Mouse (Mus musculus) left cerebral cortex, adult 6 months (tissue): ENCODE measurements around the gene Olfr1396. TPM values are rescaled to one million over a fixed set of nuclear protein-coding genes. Genes with fewer than 3 reads are reported as not detected.

Source experiments
- long read RNA-seq, 2 experiments: library from polyadenylated mRNA; unstranded; transcript quantifications; one replicate each; pipeline ENCODE4 v2.0.0; 2019 to 2020
- polyA plus RNA-seq: library from polyadenylated mRNA; unstranded; fragments of <200 nt; fragmentation: Nextera tagmentation; gene quantifications from 2 replicates; pipeline ENCODE4 v1.2.3, GENCODE M21; 2021

Gene Olfr1396
- polyA plus RNA-seq: not detected in 2 replicates
- long read RNA-seq, experiment 1: 0 reads
- long read RNA-seq, experiment 2: 0 reads

GRCm38 (mm10) chr11:49114774-49115173, at the start of gene Olfr1396:
Gene Olfr1396 (minus strand): TSS chr11:49114874.

GRCm38 (mm10) chr11:49154077-49154476, 39.4 kb upstream of the Olfr1396 start, which contains the start of gene Olfr1394:
Gene Olfr1394 (plus strand): TSS chr11:49154377.

GRCm38 (mm10) chr11:49141974-49142373, 27.3 kb upstream of the Olfr1396 start, which contains the start of gene Olfr1395:
Gene Olfr1395 (plus strand): TSS chr11:49142274.

GRCm38 (mm10) chr11:49076001-49076757, 38.5 kb downstream of the Olfr1396 start, which contains the start of gene Ifi47:
Gene Ifi47 (plus strand): TSS chr11:49076587.

GRCm38 (mm10) chr11:49063713-49064469, 50.8 kb downstream of the Olfr1396 start, which contains the start of gene Tgtp2:
Gene Tgtp2 (minus strand): TSS chr11:49064206.

Other genes with a start within 250 kb of the Olfr1396 start
- gene Irgm1, start 243.2 kb downstream of the Olfr1396 start, polyA plus RNA-seq: 11.3 and 11.6 TPM in 2 replicates
- 0.13 TPM in 1 of 2 replicates, not detected in the other for gene Gm5431, start 212.7 kb downstream of the Olfr1396 start, polyA plus RNA-seq
- gene Psme2b, start 168.7 kb downstream of the Olfr1396 start, polyA plus RNA-seq: 3.2 and 4.0 TPM in 2 replicates
- not detected in 2 replicates for gene Olfr56, start 136.0 kb downstream of the Olfr1396 start, polyA plus RNA-seq
- gene 9930111J21Rik1, start 135.5 kb downstream of the Olfr1396 start, polyA plus RNA-seq: 0.30 and 0.55 TPM in 2 replicates
- gene Gm12185, start 122.6 kb downstream of the Olfr1396 start, polyA plus RNA-seq: not detected in 2 replicates
- 0.80 and 1.1 TPM in 2 replicates for gene Tgtp1, start 120.7 kb downstream of the Olfr1396 start, polyA plus RNA-seq
- 0.54 and 0.55 TPM in 2 replicates for gene 9930111J21Rik2, start 63.6 kb downstream of the Olfr1396 start, polyA plus RNA-seq
- 1.1 and 1.7 TPM in 2 replicates for gene Tgtp2, start 50.7 kb downstream of the Olfr1396 start, polyA plus RNA-seq
- 2.0 and 2.3 TPM in 2 replicates for gene Ifi47, start 38.3 kb downstream of the Olfr1396 start, polyA plus RNA-seq
- gene Olfr1395, start 27.4 kb upstream of the Olfr1396 start, polyA plus RNA-seq: not detected in 2 replicates
- gene Olfr1394, start 39.5 kb upstream of the Olfr1396 start, polyA plus RNA-seq: not detected in 2 replicates
- gene Btnl9, start 72.3 kb upstream of the Olfr1396 start, polyA plus RNA-seq: 0.06 TPM in 1 of 2 replicates, not detected in the other
- 19.2 and 23.7 TPM in 2 replicates for gene Zfp62, start 88.4 kb upstream of the Olfr1396 start, polyA plus RNA-seq
- 12.8 and 18.8 TPM in 2 replicates for gene Mgat1, start 129.3 kb upstream of the Olfr1396 start, polyA plus RNA-seq
- gene Olfr1393, start 163.4 kb upstream of the Olfr1396 start, polyA plus RNA-seq: 0.11 and 0.13 TPM in 2 replicates
- not detected in 2 replicates for gene Olfr1392, start 170.4 kb upstream of the Olfr1396 start, polyA plus RNA-seq
- not detected in 2 replicates for gene Olfr10, start 189.9 kb upstream of the Olfr1396 start, polyA plus RNA-seq
- not detected in 2 replicates for gene Olfr1391, start 207.9 kb upstream of the Olfr1396 start, polyA plus RNA-seq
- gene Olfr1390, start 220.3 kb upstream of the Olfr1396 start, polyA plus RNA-seq: not detected in 2 replicates